ENCODE assay signal across 24 mouse cellular contexts in the genomic region with DNA sequence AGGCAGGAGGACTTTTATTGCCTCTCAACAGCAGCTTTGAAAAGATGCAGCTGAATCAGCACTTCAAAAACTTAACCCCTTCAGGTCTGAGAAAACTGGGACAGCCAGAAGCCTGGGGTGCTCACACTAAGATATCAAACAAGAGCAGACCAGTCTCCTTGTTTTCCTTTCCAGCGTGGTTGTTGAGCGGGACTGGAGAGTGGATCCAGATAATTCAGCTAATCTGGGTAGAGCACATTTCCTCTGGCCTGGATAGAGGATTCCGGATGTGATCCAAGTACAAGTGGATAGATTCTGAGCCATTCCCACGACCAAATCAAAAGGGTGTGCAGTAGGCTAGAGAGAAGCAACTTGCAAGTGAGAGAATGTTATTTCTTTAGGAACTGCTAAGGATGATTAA.
"Had no signal": no experiment of that assay in that cellular context is flagged by ENCODE, and none has a peak within 500 bp of the region (broad histone marks: within the 10 kb centered on the region; RNA-seq: fewer than 3 reads in every experiment).

No protein-coding gene starts in this region.

- H3K9ac ChIP-seq: forebrain, postnatal 0 days; heart, embryonic 12.5 days; heart, embryonic 15.5 days; hindbrain, embryonic 13.5 days; hindbrain, embryonic 15.5 days; kidney, embryonic 15.5 days; limb, embryonic 13.5 days; limb, embryonic 15.5 days; liver, embryonic 12.5 days; liver, embryonic 14.5 days had no signal

- ATAC-seq: forebrain, postnatal 0 days; hindbrain, postnatal 0 days; intestine, embryonic 16.5 days; liver, embryonic 12.5 days had no signal

- H3K36me3 ChIP-seq: heart, embryonic 12.5 days; heart, embryonic 15.5 days; hindbrain, embryonic 13.5 days; hindbrain, embryonic 15.5 days; kidney, embryonic 15.5 days; limb, embryonic 13.5 days; limb, embryonic 15.5 days; liver, embryonic 12.5 days had no signal

- H3K4me2 ChIP-seq: heart, embryonic 12.5 days; heart, embryonic 15.5 days; hindbrain, embryonic 13.5 days; hindbrain, embryonic 15.5 days; kidney, embryonic 15.5 days; limb, embryonic 13.5 days; limb, embryonic 15.5 days; liver, embryonic 12.5 days had no signal

- DNase-seq: forebrain, postnatal 0 days; gastrocnemius, postnatal 14 days; gastrocnemius, postnatal 36 days; heart, adult 2 months; kidney, adult 11 months; kidney, adult 2 months; kidney, adult 9 months; kidney, postnatal 14 days; kidney, postnatal 36 days; layer of hippocampus, adult 9-11 months; layer of hippocampus, postnatal 36 days; left cerebral cortex, postnatal 4 days had no signal

- H3K9me3 ChIP-seq: heart, embryonic 15.5 days; hindbrain, embryonic 13.5 days; hindbrain, embryonic 15.5 days; kidney, embryonic 15.5 days; limb, embryonic 13.5 days; limb, embryonic 15.5 days; liver, embryonic 12.5 days had no signal

- H3K4me3 ChIP-seq: heart, adult 2 months; heart, embryonic 12.5 days; heart, embryonic 15.5 days; hindbrain, embryonic 13.5 days; hindbrain, embryonic 15.5 days; kidney, embryonic 15.5 days; limb, embryonic 13.5 days; limb, embryonic 15.5 days; liver, embryonic 12.5 days had no signal

- H3K4me1 ChIP-seq: heart, embryonic 12.5 days; heart, embryonic 15.5 days; hindbrain, embryonic 13.5 days; hindbrain, embryonic 15.5 days; kidney, embryonic 15.5 days; limb, embryonic 13.5 days; limb, embryonic 15.5 days; liver, embryonic 12.5 days had no signal

- H3K27me3 ChIP-seq: heart, embryonic 12.5 days; heart, embryonic 15.5 days; hindbrain, embryonic 13.5 days; hindbrain, embryonic 15.5 days; kidney, embryonic 15.5 days; limb, embryonic 13.5 days; limb, embryonic 15.5 days; liver, embryonic 12.5 days had no signal

- H3K27ac ChIP-seq: heart, adult 2 months; heart, embryonic 15.5 days; hindbrain, embryonic 13.5 days; hindbrain, embryonic 15.5 days; hindbrain, postnatal 0 days; kidney, embryonic 15.5 days; kidney, postnatal 0 days; limb, embryonic 13.5 days; limb, embryonic 15.5 days; liver, embryonic 12.5 days; liver, embryonic 14.5 days had no signal
